Mouse (Mus musculus) testis, adult 2 months (tissue): ENCODE data around the gene Rpap2. TPM values are rescaled to one million over a fixed set of nuclear protein-coding genes. Genes with fewer than 3 reads are reported as not detected.

ENCODE experiments used
- H3K27ac ChIP-seq: fragments of 200-500 bp; 2 replicates; pipeline ENCODE4 v1.5.1; 2012; ENCODE audit warnings: low read depth, low read length; ENCODE audit not compliant: control insufficient read depth, insufficient read depth
- H3K27me3 ChIP-seq: fragments of 200-500 bp; 2 replicates; pipeline ENCODE4 v1.6.1; 2012; ENCODE audit warnings: mild to moderate bottlenecking, low read length, moderate library complexity; ENCODE audit not compliant: control insufficient read depth, insufficient read depth
- H3K36me3 ChIP-seq: fragments of 200-500 bp; 2 replicates; pipeline ENCODE4 v1.6.1; 2012; ENCODE audit warnings: mild to moderate bottlenecking, low read length; ENCODE audit not compliant: control insufficient read depth, insufficient read depth
- H3K4me1 ChIP-seq: fragments of 200-500 bp; 2 replicates; pipeline ENCODE4 v1.6.1; 2012; ENCODE audit warnings: low read length; ENCODE audit not compliant: control insufficient read depth, insufficient read depth
- H3K4me3 ChIP-seq: fragments of 200-500 bp; 2 replicates; pipeline ENCODE4 v1.5.1; 2012; ENCODE audit warnings: low read depth, mild to moderate bottlenecking, low read length, moderate library complexity, mixed read lengths; ENCODE audit not compliant: control insufficient read depth
- CTCF ChIP-seq: fragments of 200-500 bp; IDR thresholded peaks from 2 replicates; pipeline ENCODE4 v1.5.1; 2012; ENCODE audit warnings: low read depth, mild to moderate bottlenecking, inconsistent platforms, low read length, moderate library complexity; ENCODE audit not compliant: control insufficient read depth, insufficient read depth, insufficient replicate concordance
- POLR2A ChIP-seq: fragments of 200-500 bp; IDR thresholded peaks from 2 replicates; pipeline ENCODE4 v1.6.1; 2012; ENCODE audit warnings: low read depth, mild to moderate bottlenecking, inconsistent platforms, low read length, moderate library complexity; ENCODE audit not compliant: control insufficient read depth
- polyA plus RNA-seq: library from polyadenylated mRNA; depleted of rRNA; stranded (reverse); fragments of >200 nt; gene quantifications from 2 replicates; pipeline ENCODE4 v1.2.3, GENCODE M21; 2012

Rpap2 gene
- polyA plus RNA-seq, 1 experiment = 10.5 TPM

- H3K36me3 ChIP-seq = no peaks in the 10 kb centered on the region
- H3K27ac ChIP-seq = no peak overlapping the region
- H3K4me3 ChIP-seq = no peak overlapping the region
- H3K4me1 ChIP-seq = peaks cover 9% of the 10 kb centered on the region
- H3K27me3 ChIP-seq = no peaks in the 10 kb centered on the region
- no peak for TF ChIP-seq CTCF
- TF ChIP-seq POLR2A = no peak
Observed at GRCm38 (mm10) chr5:107687161-107687560, 90.0 kb downstream of the Rpap2 start.

GRCm38 (mm10) chr5:107687592-107688498, 90.7 kb downstream of the Rpap2 start:
- Histone ChIP-seq H3K36me3 (no peaks in the 10 kb centered on the region), H3K4me1 (peaks cover 9% of the 10 kb centered on the region), H3K27me3 (no peaks in the 10 kb centered on the region), H3K4me3 (peak overlapping the region; percentile 89), H3K27ac (no peak overlapping the region)
- TF ChIP-seq CTCF = no peak
- TF ChIP-seq POLR2A = no peak; the same call in 1 of the 2 replicates

GRCm38 (mm10) chr5:107688499-107688866, 91.3 kb downstream of the Rpap2 start:
- H3K4me3 ChIP-seq = peak overlapping the region; percentile 89
- H3K27me3 ChIP-seq = no peaks in the 10 kb centered on the region
- H3K27ac ChIP-seq = no peak overlapping the region
- no peaks in the 10 kb centered on the region for H3K36me3 ChIP-seq
- H3K4me1 ChIP-seq = peaks cover 9% of the 10 kb centered on the region
- no peak for TF ChIP-seq CTCF
- no peak for TF ChIP-seq POLR2A

- H3K27me3 ChIP-seq = no peaks in the 10 kb centered on the region
- no peak overlapping the region for H3K27ac ChIP-seq
- H3K4me3 ChIP-seq = no peak overlapping the region
- TF ChIP-seq CTCF (no peak), POLR2A (no peak)
- H3K4me1 ChIP-seq = no peaks in the 10 kb centered on the region
- no peaks in the 10 kb centered on the region for H3K36me3 ChIP-seq
Observed at GRCm38 (mm10) chr5:107695019-107695418, 97.8 kb downstream of the Rpap2 start.

- Histone ChIP-seq H3K4me1 (no peaks in the 10 kb centered on the region), H3K27ac (no peak overlapping the region), H3K4me3 (no peak overlapping the region), H3K36me3 (no peaks in the 10 kb centered on the region), H3K27me3 (no peaks in the 10 kb centered on the region)
- TF ChIP-seq CTCF (no peak), POLR2A (no peak)
Observed at GRCm38 (mm10) chr5:107698888-107699287, 101.7 kb downstream of the Rpap2 start.

- Histone ChIP-seq H3K27me3 (no peaks in the 10 kb centered on the region), H3K27ac (no peak overlapping the region), H3K36me3 (no peaks in the 10 kb centered on the region), H3K4me3 (no peak overlapping the region), H3K4me1 (no peaks in the 10 kb centered on the region)
- TF ChIP-seq POLR2A (no peak), CTCF (no peak)
Observed at GRCm38 (mm10) chr5:107700873-107701272, 103.7 kb downstream of the Rpap2 start.

- no peak overlapping the region for H3K4me3 ChIP-seq
Observed at GRCm38 (mm10) chr5:107701658-107702057, 104.5 kb downstream of the Rpap2 start.

GRCm38 (mm10) chr5:107703207-107703763, 106.1 kb downstream of the Rpap2 start:
- Histone ChIP-seq H3K4me1 (no peaks in the 10 kb centered on the region), H3K27ac (no peak overlapping the region), H3K36me3 (no peaks in the 10 kb centered on the region), H3K4me3 (no peak overlapping the region), H3K27me3 (no peaks in the 10 kb centered on the region)
- TF ChIP-seq POLR2A = no peak
- no peak for TF ChIP-seq CTCF

More at GRCm38 (mm10) chr5:107701658-107702057, 104.5 kb downstream of the Rpap2 start:
- Histone ChIP-seq H3K36me3 (no peaks in the 10 kb centered on the region), H3K27me3 (no peaks in the 10 kb centered on the region), H3K4me1 (no peaks in the 10 kb centered on the region), H3K27ac (no peak overlapping the region)
- TF ChIP-seq POLR2A (no peak), CTCF (no peak)
